Mouse (Mus musculus): ENCODE results near the gene Sys1. TPM values are rescaled to one million over a fixed set of nuclear protein-coding genes. Genes with fewer than 3 reads are reported as not detected.

Gene Sys1
- polyA plus RNA-seq, 1 experiment from 2014 or later: 67.6 TPM

Other genes with a start within 250 kb of the Sys1 start
- gene Wfdc15b, start 235.3 kb upstream of the Sys1 start, polyA plus RNA-seq (2014; fragmentation: Nextera tagmentation; extraction: Ambion mirVana): 13.2 and 23.6 TPM in 2 replicates
- gene Svs2, start 218.5 kb upstream of the Sys1 start, polyA plus RNA-seq (2014; fragmentation: Nextera tagmentation; extraction: Ambion mirVana): not detected in 2 replicates
- not detected in 2 replicates for gene Svs3b, start 200.3 kb upstream of the Sys1 start, polyA plus RNA-seq (2014; fragmentation: Nextera tagmentation; extraction: Ambion mirVana)
- gene Svs4, start 178.5 kb upstream of the Sys1 start, polyA plus RNA-seq (2014; fragmentation: Nextera tagmentation; extraction: Ambion mirVana): not detected in 2 replicates
- gene Svs3a, start 167.7 kb upstream of the Sys1 start, polyA plus RNA-seq (2014; fragmentation: Nextera tagmentation; extraction: Ambion mirVana): not detected in 2 replicates
- gene Svs6, start 140.2 kb upstream of the Sys1 start, polyA plus RNA-seq (2014; fragmentation: Nextera tagmentation; extraction: Ambion mirVana): not detected in 2 replicates
- gene Svs5, start 124.2 kb upstream of the Sys1 start, polyA plus RNA-seq (2014; fragmentation: Nextera tagmentation; extraction: Ambion mirVana): not detected in 2 replicates
- 0.58 and 1.8 TPM in 2 replicates for gene Slpi, start 67.9 kb upstream of the Sys1 start, polyA plus RNA-seq (2014; fragmentation: Nextera tagmentation; extraction: Ambion mirVana)
- gene Rbpjl, start 53.8 kb upstream of the Sys1 start, polyA plus RNA-seq (2014; fragmentation: Nextera tagmentation; extraction: Ambion mirVana): 0.14 and 6.6 TPM in 2 replicates
- 1.1 and 2.0 TPM in 2 replicates for gene Matn4, start 51.8 kb upstream of the Sys1 start, polyA plus RNA-seq (2014; fragmentation: Nextera tagmentation; extraction: Ambion mirVana)
- gene Sdc4, start 13.1 kb upstream of the Sys1 start, polyA plus RNA-seq (2014; fragmentation: Nextera tagmentation; extraction: Ambion mirVana): 104 and 120 TPM in 2 replicates
- gene Gm20458, start 4.0 kb downstream of the Sys1 start, polyA plus RNA-seq (2014; fragmentation: Nextera tagmentation; extraction: Ambion mirVana): 7.0 and 19.1 TPM in 2 replicates
- gene Trp53tg5, start 16.8 kb downstream of the Sys1 start, polyA plus RNA-seq (2014; fragmentation: Nextera tagmentation; extraction: Ambion mirVana): not detected in 2 replicates
- gene Dbndd2, start 29.1 kb downstream of the Sys1 start, polyA plus RNA-seq (2014; fragmentation: Nextera tagmentation; extraction: Ambion mirVana): 8.8 and 17.9 TPM in 2 replicates
- 83.0 and 86.0 TPM in 2 replicates for gene Pigt, start 40.6 kb downstream of the Sys1 start, polyA plus RNA-seq (2014; fragmentation: Nextera tagmentation; extraction: Ambion mirVana)
- gene Wfdc2, start 105.4 kb downstream of the Sys1 start, polyA plus RNA-seq (2014; fragmentation: Nextera tagmentation; extraction: Ambion mirVana): 241 and 274 TPM in 2 replicates
- gene Spint3, start 116.5 kb downstream of the Sys1 start, polyA plus RNA-seq (2014; fragmentation: Nextera tagmentation; extraction: Ambion mirVana): not detected in 2 replicates
- 2.1 and 2.3 TPM in 2 replicates for gene Wfdc6a, start 128.5 kb downstream of the Sys1 start, polyA plus RNA-seq (2014; fragmentation: Nextera tagmentation; extraction: Ambion mirVana)
- gene Eppin, start 136.6 kb downstream of the Sys1 start, polyA plus RNA-seq (2014; fragmentation: Nextera tagmentation; extraction: Ambion mirVana): not detected in 2 replicates
- gene Wfdc6b, start 156.6 kb downstream of the Sys1 start, polyA plus RNA-seq (2014; fragmentation: Nextera tagmentation; extraction: Ambion mirVana): not detected in 2 replicates
- not detected in 2 replicates for gene Wfdc8, start 156.7 kb downstream of the Sys1 start, polyA plus RNA-seq (2014; fragmentation: Nextera tagmentation; extraction: Ambion mirVana)
- gene Wfdc16, start 181.8 kb downstream of the Sys1 start, polyA plus RNA-seq (2014; fragmentation: Nextera tagmentation; extraction: Ambion mirVana): not detected in 2 replicates
- gene Wfdc10, start 199.1 kb downstream of the Sys1 start, polyA plus RNA-seq (2014; fragmentation: Nextera tagmentation; extraction: Ambion mirVana): 0.64 and 1.3 TPM in 2 replicates
- gene Wfdc9, start 199.6 kb downstream of the Sys1 start, polyA plus RNA-seq (2014; fragmentation: Nextera tagmentation; extraction: Ambion mirVana): not detected in 2 replicates
- gene Wfdc11, start 217.1 kb downstream of the Sys1 start, polyA plus RNA-seq (2014; fragmentation: Nextera tagmentation; extraction: Ambion mirVana): not detected in 2 replicates
- 2.4 and 2.5 TPM in 2 replicates for gene Wfdc13, start 228.1 kb downstream of the Sys1 start, polyA plus RNA-seq (2014; fragmentation: Nextera tagmentation; extraction: Ambion mirVana)
- gene Spint4, start 241.5 kb downstream of the Sys1 start, polyA plus RNA-seq (2014; fragmentation: Nextera tagmentation; extraction: Ambion mirVana): not detected in 2 replicates

Data from stomach, embryonic 14.5 days (tissue).